Mouse (Mus musculus): ENCODE results near the gene Scap.

- no peak for TF ChIP-seq POLR2A (IDR thresholded peaks at IDR 0.05; ENCODE audit: control insufficient read depth, low read depth, low read length)
- TF ChIP-seq CTCF (IDR thresholded peaks at IDR 0.05; ENCODE audit: control insufficient read depth, insufficient read depth, insufficient replicate concordance, low read depth, low read length), result no peak
Observed at GRCm38 (mm10) chr9:110287321-110287924, 45.7 kb upstream of the Scap start.

Data from testis, adult 2 months (tissue).